Mouse (Mus musculus): ENCODE data around the gene Pramef20. TPM values are rescaled to one million over a fixed set of nuclear protein-coding genes. Genes with fewer than 3 reads are reported as not detected.
"Not testable (repeated sequence)": the region's sequence is repeated elsewhere in the genome, so short reads cannot be mapped to it uniquely, and the experiment has no call there.

Gene Pramef20
- polyA plus RNA-seq (2016; fragmentation: Nextera tagmentation; extraction: Ambion mirVana) = not detected in 2 replicates

GRCm38 (mm10) chr4:144377911-144378310 is at the start of gene Pramef20:
Gene Pramef20, minus strand, starts transcription at chr4:144377933.
- Histone ChIP-seq H3K4me3 (replicated peaks) (no peak within 1 kb of the TSS), H3K36me3 (replicated peaks) (no peaks in the 10 kb centered on the region), H3K4me2 (no peak within 1 kb of the TSS), H3K4me1 (no peaks in the 10 kb centered on the region), H3K27ac (no peak within 1 kb of the TSS), H3K27me3 (no peaks in the 10 kb centered on the region), H3K9ac (no peak within 1 kb of the TSS), H3K9me3 (peaks cover 32% of the 10 kb centered on the region)
- ATAC-seq (ENCODE audit: low FRiP score) = no peak
- 60% methylated on average over 2 of the region's 2 CpGs for WGBS

- no peak overlapping the region for H3K9ac ChIP-seq
- no peak overlapping the region for H3K4me2 ChIP-seq
- ATAC-seq (ENCODE audit: low FRiP score) = no peak
- H3K27me3 ChIP-seq = no peaks in the 10 kb centered on the region
- H3K9me3 ChIP-seq = peaks cover 11% of the 10 kb centered on the region; the same call in 1 of the 2 replicates
- H3K36me3 ChIP-seq (replicated peaks) = no peaks in the 10 kb centered on the region
- 77% methylated on average over 5 of the region's 5 CpGs for WGBS
- H3K4me1 ChIP-seq = no peaks in the 10 kb centered on the region
- H3K27ac ChIP-seq = no peak overlapping the region
- H3K4me3 ChIP-seq (replicated peaks) = no peak overlapping the region
These were observed 46.9 kb upstream of the Pramef20 start for GRCm38 (mm10) chr4:144424590-144424989.

GRCm38 (mm10) chr4:144420644-144421043 is 42.9 kb upstream of the Pramef20 start:
- H3K4me1 ChIP-seq = no peaks in the 10 kb centered on the region
- H3K4me3 ChIP-seq (replicated peaks) = no peak overlapping the region
- no peak for ATAC-seq (ENCODE audit: low FRiP score)
- H3K27ac ChIP-seq = no peak overlapping the region
- no peak overlapping the region for H3K4me2 ChIP-seq
- no peak overlapping the region for H3K9ac ChIP-seq
- no peaks in the 10 kb centered on the region for H3K27me3 ChIP-seq
- no peaks in the 10 kb centered on the region for H3K36me3 ChIP-seq (replicated peaks)
- H3K9me3 ChIP-seq = peaks cover 30% of the 10 kb centered on the region

GRCm38 (mm10) chr4:144408290-144408689 is 30.6 kb upstream of the Pramef20 start, which contains the start of gene Pramef12:
Gene Pramef12, minus strand, starts transcription at chr4:144408464.
- no peak within 1 kb of the TSS for H3K9ac ChIP-seq
- H3K27me3 ChIP-seq = no peaks in the 10 kb centered on the region
- no peak within 1 kb of the TSS for H3K4me2 ChIP-seq
- no peak for ATAC-seq (ENCODE audit: low FRiP score)
- no peaks in the 10 kb centered on the region for H3K36me3 ChIP-seq (replicated peaks)
- H3K4me3 ChIP-seq (replicated peaks) = no peak within 1 kb of the TSS
- WGBS = 84% methylated on average over 9 of the region's 9 CpGs
- H3K9me3 ChIP-seq = peaks cover 22% of the 10 kb centered on the region
- H3K27ac ChIP-seq = no peak within 1 kb of the TSS
- H3K4me1 ChIP-seq = no peaks in the 10 kb centered on the region

- no peak for ATAC-seq (ENCODE audit: low FRiP score)
These were observed 28.5 kb upstream of the Pramef20 start for GRCm38 (mm10) chr4:144406261-144406660.

GRCm38 (mm10) chr4:144404456-144405086 is 26.8 kb upstream of the Pramef20 start:
- no peak overlapping the region for H3K9ac ChIP-seq
- H3K9me3 ChIP-seq = 0 out of 2 replicates have a peak, but pooled peaks cover 10% of the 10 kb centered on the region
- H3K27ac ChIP-seq = no peak overlapping the region
- H3K4me3 ChIP-seq (replicated peaks) = no peak overlapping the region; the same call in 1 of the 2 replicates
- no peaks in the 10 kb centered on the region for H3K36me3 ChIP-seq (replicated peaks)
- no peaks in the 10 kb centered on the region for H3K27me3 ChIP-seq
- H3K4me2 ChIP-seq = peak overlapping the region; percentile 22; the same call in 1 of the 2 replicates
- WGBS = 8% methylated on average over 17 of the region's 17 CpGs
- ATAC-seq (ENCODE audit: low FRiP score) = no peak
- no peaks in the 10 kb centered on the region for H3K4me1 ChIP-seq

More at GRCm38 (mm10) chr4:144406261-144406660, 28.5 kb upstream of the Pramef20 start:
- no peak overlapping the region for H3K27ac ChIP-seq
- 0 out of 2 replicates have a peak, but pooled peaks cover 17% of the 10 kb centered on the region for H3K9me3 ChIP-seq
- H3K4me1 ChIP-seq = no peaks in the 10 kb centered on the region
- H3K36me3 ChIP-seq (replicated peaks) = no peaks in the 10 kb centered on the region
- no peak overlapping the region for H3K4me2 ChIP-seq
- H3K4me3 ChIP-seq (replicated peaks) = no peak overlapping the region
- H3K27me3 ChIP-seq = no peaks in the 10 kb centered on the region
- H3K9ac ChIP-seq = no peak overlapping the region
- WGBS = 61% methylated on average over 3 of the region's 3 CpGs

GRCm38 (mm10) chr4:144402712-144403111 is 25.0 kb upstream of the Pramef20 start:
- no peak overlapping the region for H3K4me3 ChIP-seq (replicated peaks)
- 0 out of 2 replicates have a peak, but pooled peaks cover 1% of the 10 kb centered on the region for H3K9me3 ChIP-seq
- H3K36me3 ChIP-seq (replicated peaks) = no peaks in the 10 kb centered on the region
- no peak overlapping the region for H3K4me2 ChIP-seq
- H3K9ac ChIP-seq = no peak overlapping the region
- ATAC-seq (ENCODE audit: low FRiP score) = no peak
- no peak overlapping the region for H3K27ac ChIP-seq
- H3K27me3 ChIP-seq = no peaks in the 10 kb centered on the region
- H3K4me1 ChIP-seq = no peaks in the 10 kb centered on the region
- 86% methylated on average over 4 of the region's 4 CpGs for WGBS

GRCm38 (mm10) chr4:144396316-144396715 is 18.6 kb upstream of the Pramef20 start:
- 51% methylated on average over 3 of the region's 3 CpGs for WGBS
- no peaks in the 10 kb centered on the region for H3K27me3 ChIP-seq

GRCm38 (mm10) chr4:144357642-144358041 is 20.1 kb downstream of the Pramef20 start, which contains the start of gene Gm13119:
Gene Gm13119, plus strand, starts transcription at chr4:144357942.
- not testable (repeated sequence) for H3K36me3 ChIP-seq (replicated peaks); ATAC-seq (ENCODE audit: low FRiP score); H3K27ac ChIP-seq; H3K4me1 ChIP-seq; H3K4me3 ChIP-seq (replicated peaks); H3K27me3 ChIP-seq; H3K4me2 ChIP-seq; H3K9ac ChIP-seq
- peaks cover 26% of the 10 kb centered on the region; the same call in 1 of the 2 replicates for H3K9me3 ChIP-seq
- 86% methylated on average over 3 of the region's 3 CpGs for WGBS

More at GRCm38 (mm10) chr4:144396316-144396715, 18.6 kb upstream of the Pramef20 start:
- no peak overlapping the region for H3K4me3 ChIP-seq (replicated peaks)
- no peak overlapping the region for H3K4me2 ChIP-seq
- no peaks in the 10 kb centered on the region for H3K4me1 ChIP-seq
- H3K36me3 ChIP-seq (replicated peaks) = no peaks in the 10 kb centered on the region
- no peak overlapping the region for H3K27ac ChIP-seq
- H3K9me3 ChIP-seq = peaks cover 24% of the 10 kb centered on the region
- H3K9ac ChIP-seq = no peak overlapping the region
- ATAC-seq (ENCODE audit: low FRiP score) = no peak

GRCm38 (mm10) chr4:144335856-144336255 is 41.9 kb downstream of the Pramef20 start:
- WGBS = 71% methylated on average over 3 of the region's 3 CpGs
- not testable (repeated sequence) for H3K4me1 ChIP-seq; ATAC-seq (ENCODE audit: low FRiP score); H3K4me2 ChIP-seq; H3K4me3 ChIP-seq (replicated peaks); H3K27me3 ChIP-seq; H3K27ac ChIP-seq; H3K9me3 ChIP-seq; H3K9ac ChIP-seq; H3K36me3 ChIP-seq (replicated peaks)

- not testable (repeated sequence) for H3K9me3 ChIP-seq; H3K4me1 ChIP-seq; ATAC-seq (ENCODE audit: low FRiP score); H3K27ac ChIP-seq; H3K9ac ChIP-seq; H3K4me3 ChIP-seq (replicated peaks); H3K36me3 ChIP-seq (replicated peaks); H3K27me3 ChIP-seq; H3K4me2 ChIP-seq
- 69% methylated on average over 4 of the region's 4 CpGs for WGBS
These were observed 47.8 kb downstream of the Pramef20 start, which contains the start of gene Gm13128 for GRCm38 (mm10) chr4:144329949-144330348. Gene Gm13128, plus strand, starts transcription at chr4:144330249.

Measured in forebrain, embryonic 12.5 days (tissue).